Mouse (Mus musculus) hematopoietic multipotent progenitor cell, adult 10-12 weeks (in vitro differentiated cells): Measurements from ENCODE around the gene Ltbp1. TPM values are rescaled to one million over a fixed set of nuclear protein-coding genes. Genes with fewer than 3 reads are reported as not detected.

Experiments used
- polyA plus RNA-seq: library from polyadenylated mRNA; stranded (reverse); fragments of >175 nt; gene quantifications from 2 replicates; pipeline ENCODE4 v1.2.3, GENCODE M21; 2012; ENCODE audit warnings: low replicate concordance

Gene Ltbp1
- 0.33 and 0.81 TPM in 2 replicates for polyA plus RNA-seq

DNA sequence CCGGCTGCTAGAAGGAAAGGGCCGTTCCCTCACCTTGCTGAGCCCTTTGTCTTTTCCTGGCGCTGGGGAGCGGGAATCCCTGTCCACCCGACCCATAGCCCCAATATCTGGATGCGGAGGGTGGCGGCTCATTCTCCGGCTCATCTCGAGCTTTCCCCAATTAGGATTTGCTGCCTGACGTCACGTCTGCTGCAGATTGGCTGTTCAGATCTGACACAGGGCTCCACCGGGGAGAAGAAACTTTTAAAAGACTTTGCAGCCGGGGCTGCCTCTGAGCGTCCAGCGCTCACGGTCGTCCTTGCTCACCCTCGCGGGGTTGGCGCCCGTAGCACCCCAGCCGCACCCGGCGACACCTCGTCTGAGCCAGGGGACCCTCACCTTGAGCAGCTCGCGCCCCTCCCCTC lies at the start of gene Ltbp1:
Gene Ltbp1 (plus strand): TSS at position 288 of the 404 bp plus-strand sequence.

DNA sequence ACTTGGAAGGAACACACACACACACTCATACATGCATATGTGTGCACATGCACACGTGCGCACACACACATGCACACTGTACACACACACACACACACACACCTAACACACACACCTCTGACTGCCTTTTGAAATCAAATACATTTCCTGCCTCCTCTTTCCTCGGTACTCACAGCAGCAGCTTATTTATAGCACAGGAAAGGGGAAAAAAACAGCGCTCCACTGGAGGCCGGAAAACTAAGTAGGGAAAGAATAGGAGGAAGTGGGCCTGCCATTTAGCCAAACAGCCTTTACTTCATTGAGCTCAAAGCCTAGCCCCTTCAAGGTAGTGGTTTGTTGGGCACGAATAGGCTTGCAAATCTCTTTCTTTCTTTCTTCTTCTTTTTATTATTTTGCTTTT lies 430.2 kb downstream of the Ltbp1 start, which contains the start of gene Rasgrp3:
Gene Rasgrp3 (plus strand): TSS at position 298 of the 400 bp plus-strand sequence.

